ENCODE assay signal across 10 mouse cellular contexts in genomic region chr2:50110167-50110566, GRCm38 (mm10). TPM values are rescaled to one million over a fixed set of nuclear protein-coding genes. Genes with fewer than 3 reads are reported as not detected.
DNase-seq lines count a peak whose midpoint lies in the region; ATAC-seq and TF ChIP-seq lines count a peak whose summit lies in the region.
"Had no signal": no experiment of that assay in that cellular context is flagged by ENCODE, and none has a peak within 500 bp of the region (broad histone marks: within the 10 kb centered on the region; RNA-seq: fewer than 3 reads in every experiment).

No protein-coding gene starts in this region.

- H3K9me3 ChIP-seq in kidney, embryonic 16.5 days (ENCODE audit: low read length): no peaks in the 10 kb centered on the region
- no peaks in the 10 kb centered on the region for H3K9me3 ChIP-seq in heart, embryonic 11.5 days (replicated peaks; ENCODE audit: control insufficient read depth, low read length)
- H3K9me3 ChIP-seq in limb, embryonic 15.5 days: no peaks in the 10 kb centered on the region
- no peaks in the 10 kb centered on the region for H3K9me3 ChIP-seq in stomach, embryonic 16.5 days (replicated peaks; ENCODE audit: control insufficient read depth, low read length)
- H3K9me3 ChIP-seq in midbrain, postnatal 0 days (ENCODE audit: low read length): no peaks in the 10 kb centered on the region
- H3K9me3 ChIP-seq: midbrain, embryonic 12.5 days had no signal

- no peak overlapping the region for H3K4me3 ChIP-seq in kidney, embryonic 16.5 days (ENCODE audit: low read length)
- H3K4me3 ChIP-seq in heart, embryonic 11.5 days (ENCODE audit: low read depth, low read length): no peak overlapping the region
- H3K4me3 ChIP-seq in limb, embryonic 15.5 days: no peak overlapping the region
- H3K4me3 ChIP-seq in stomach, embryonic 16.5 days (replicated peaks; ENCODE audit: low read length): no peak overlapping the region
- no peak overlapping the region for H3K4me3 ChIP-seq in midbrain, postnatal 0 days (ENCODE audit: low read depth, low read length)
- H3K4me3 ChIP-seq: midbrain, embryonic 12.5 days had no signal

- peaks cover 11% of the 10 kb centered on the region; the same call in 1 of the 2 replicates for H3K4me1 ChIP-seq in kidney, embryonic 16.5 days (ENCODE audit: insufficient read depth, low read length)
- peaks cover 25% of the 10 kb centered on the region for H3K4me1 ChIP-seq in heart, embryonic 11.5 days (ENCODE audit: control insufficient read depth, insufficient read depth, low read length)
- peaks cover 7% of the 10 kb centered on the region for H3K4me1 ChIP-seq in limb, embryonic 15.5 days
- peaks cover 12% of the 10 kb centered on the region for H3K4me1 ChIP-seq in stomach, embryonic 16.5 days (ENCODE audit: control insufficient read depth, insufficient read depth, low read length)
- H3K4me1 ChIP-seq in midbrain, postnatal 0 days (ENCODE audit: insufficient read depth, low read length): no peaks in the 10 kb centered on the region

- H3K27me3 ChIP-seq in kidney, embryonic 16.5 days (ENCODE audit: insufficient read depth, low read length): no peaks in the 10 kb centered on the region
- no peaks in the 10 kb centered on the region for H3K27me3 ChIP-seq in heart, embryonic 11.5 days (ENCODE audit: control insufficient read depth, insufficient read depth, low read length)
- no peaks in the 10 kb centered on the region for H3K27me3 ChIP-seq in limb, embryonic 15.5 days
- H3K27me3 ChIP-seq in stomach, embryonic 16.5 days (ENCODE audit: control insufficient read depth, insufficient read depth, low read length): no peaks in the 10 kb centered on the region
- H3K27me3 ChIP-seq in midbrain, postnatal 0 days (ENCODE audit: insufficient read depth, low read length): no peaks in the 10 kb centered on the region
- H3K27me3 ChIP-seq: CH12.LX; midbrain, embryonic 12.5 days had no signal

- no peak overlapping the region; the same call in 1 of the 2 replicates for H3K27ac ChIP-seq in kidney, embryonic 16.5 days (ENCODE audit: low read length)
- H3K27ac ChIP-seq in heart, embryonic 11.5 days (ENCODE audit: low read depth, low read length): peak overlapping the region; percentile 73
- H3K27ac ChIP-seq in limb, embryonic 15.5 days: peak overlapping the region; percentile 22; the same call in 1 of the 2 replicates
- H3K27ac ChIP-seq in stomach, embryonic 16.5 days (ENCODE audit: low read length): peak overlapping the region; percentile 71
- no peak overlapping the region for H3K27ac ChIP-seq in midbrain, postnatal 0 days (ENCODE audit: low read depth, low read length)
- H3K27ac ChIP-seq: midbrain, embryonic 12.5 days had no signal

- H3K9ac ChIP-seq in kidney, embryonic 16.5 days (replicated peaks; ENCODE audit: low read length): no peak overlapping the region
- H3K9ac ChIP-seq in heart, embryonic 11.5 days (ENCODE audit: low read depth, low read length): 0 out of 2 replicates have a peak overlapping the region, but pooled peaks have one; percentile 29
- no peak overlapping the region for H3K9ac ChIP-seq in limb, embryonic 15.5 days
- no peak overlapping the region for H3K9ac ChIP-seq in stomach, embryonic 16.5 days (ENCODE audit: low read length)
- H3K9ac ChIP-seq in midbrain, postnatal 0 days (replicated peaks; ENCODE audit: low read length, poor library complexity, severe bottlenecking): no peak overlapping the region
- H3K9ac ChIP-seq: midbrain, embryonic 12.5 days had no signal

- 25% methylated on average over 10 of the region's 10 CpGs for WGBS in kidney, embryonic 16.5 days
- WGBS in heart, embryonic 11.5 days (ENCODE audit: insufficient replicate concordance): 17% methylated on average over 10 of the region's 10 CpGs
- WGBS in limb, embryonic 15.5 days: 51% methylated on average over 10 of the region's 10 CpGs
- 23% methylated on average over 10 of the region's 10 CpGs for WGBS in stomach, embryonic 16.5 days
- WGBS in midbrain, postnatal 0 days: 61% methylated on average over 10 of the region's 10 CpGs

- peak; percentile 19; the same call in 1 of the 2 replicates for ATAC-seq in kidney, embryonic 16.5 days (ENCODE audit: low FRiP score, low TSS enrichment)
- ATAC-seq in common myeloid progenitor, adult 5-6 weeks (replicated peaks; ENCODE audit: low read depth, poor library complexity, severe bottlenecking): 0 out of 2 replicates have a peak, but pooled peaks have one; percentile 17
- peak; percentile 62; the same call in 1 of the 2 replicates for ATAC-seq in heart, embryonic 11.5 days (replicated peaks; ENCODE audit: insufficient number of reproducible peaks, low FRiP score, low TSS enrichment)
- no peak for ATAC-seq in limb, embryonic 15.5 days (ENCODE audit: insufficient number of reproducible peaks, low FRiP score, low TSS enrichment, low read depth)
- 0 out of 2 replicates have a peak, but pooled peaks have one; percentile 30 for ATAC-seq in stomach, embryonic 16.5 days (ENCODE audit: insufficient read depth, low FRiP score)
- no peak for ATAC-seq in midbrain, postnatal 0 days (ENCODE audit: low FRiP score)

- H3K4me2 ChIP-seq in kidney, embryonic 16.5 days (replicated peaks; ENCODE audit: low read depth, low read length): 0 out of 2 replicates have a peak overlapping the region, but pooled peaks have one; percentile 5
- peak overlapping the region; percentile 11; the same call in 1 of the 2 replicates for H3K4me2 ChIP-seq in heart, embryonic 11.5 days
- H3K4me2 ChIP-seq in limb, embryonic 15.5 days: no peak overlapping the region
- H3K4me2 ChIP-seq in stomach, embryonic 16.5 days (ENCODE audit: low read depth, low read length): peak overlapping the region; percentile 37
- H3K4me2 ChIP-seq in midbrain, postnatal 0 days (ENCODE audit: low read depth, low read length, poor library complexity, severe bottlenecking): no peak overlapping the region
- H3K4me2 ChIP-seq: midbrain, embryonic 12.5 days had no signal

- TF ChIP-seq CTCF in midbrain, postnatal 0 days (IDR thresholded peaks at IDR 0.05): no peak

- no peak for DNase-seq in kidney, adult 8-10 months
- DNase-seq in cerebellum, adult 9-11 months: no peak
- no peak for DNase-seq in midbrain, postnatal 0 days (ENCODE audit: low spot score)

- no peaks in the 10 kb centered on the region for H3K36me3 ChIP-seq in kidney, embryonic 16.5 days (ENCODE audit: insufficient read depth, low read length)
- H3K36me3 ChIP-seq in heart, embryonic 11.5 days (ENCODE audit: control insufficient read depth, insufficient read depth, low read length): no peaks in the 10 kb centered on the region
- no peaks in the 10 kb centered on the region for H3K36me3 ChIP-seq in limb, embryonic 15.5 days
- no peaks in the 10 kb centered on the region for H3K36me3 ChIP-seq in stomach, embryonic 16.5 days (ENCODE audit: control insufficient read depth, insufficient read depth, low read length)
- no peaks in the 10 kb centered on the region for H3K36me3 ChIP-seq in midbrain, postnatal 0 days (ENCODE audit: insufficient read depth, low read length)
- H3K36me3 ChIP-seq: midbrain, embryonic 12.5 days had no signal

RNA-seq across cellular contexts. Expression of gene Lypd6, which starts 43.9 kb away (rescaled TPM):
- 12.5 and 14.1 TPM in 2 replicates for polyA plus RNA-seq in kidney, embryonic 16.5 days (2015; fragmentation: Nextera tagmentation; extraction: Ambion mirVana)
- total RNA-seq in common myeloid progenitor, adult 5-6 weeks (2017): 0.53 TPM in 1 of 2 replicates, not detected in the other
- 10.1 and 10.3 TPM in 2 replicates for polyA plus RNA-seq in heart, embryonic 11.5 days (2014; fragmentation: Nextera tagmentation; extraction: Ambion mirVana)
- 12.6 and 13.2 TPM in 2 replicates for polyA plus RNA-seq in limb, embryonic 15.5 days (2015; fragmentation: Nextera tagmentation; extraction: Ambion mirVana)
- polyA plus RNA-seq in stomach, embryonic 16.5 days (2015; fragmentation: Nextera tagmentation; extraction: Ambion mirVana): 20.1 and 22.6 TPM in 2 replicates
- 14.0 and 29.5 TPM in 2 replicates for total RNA-seq in midbrain, postnatal 0 days (2014; rRNA removed)
- polyA plus RNA-seq in midbrain, postnatal 0 days (2015; fragmentation: Nextera tagmentation; extraction: Ambion mirVana): 20.4 and 25.7 TPM in 2 replicates
- total RNA-seq: CH12.LX had no signal

Comparison
In these comparisons a context has a peak if more than half of its experiments do, and no peak if none do; other contexts are left out.
1. ATAC-seq: peak in kidney, embryonic 16.5 days (single experiment), common myeloid progenitor, adult 5-6 weeks (single experiment), heart, embryonic 11.5 days (single experiment) and stomach, embryonic 16.5 days (single experiment); none in limb, embryonic 15.5 days (single experiment) and midbrain, postnatal 0 days (single experiment).
2. H3K27ac ChIP-seq: peak in heart, embryonic 11.5 days (single experiment), limb, embryonic 15.5 days (single experiment) and stomach, embryonic 16.5 days (single experiment); none in kidney, embryonic 16.5 days (single experiment) and midbrain, postnatal 0 days (single experiment).
3. H3K4me2 ChIP-seq: peak in kidney, embryonic 16.5 days (single experiment), heart, embryonic 11.5 days (single experiment) and stomach, embryonic 16.5 days (single experiment); none in limb, embryonic 15.5 days (single experiment) and midbrain, postnatal 0 days (single experiment).